ENCODE assay signal across 19 mouse cellular contexts in the genomic region with DNA sequence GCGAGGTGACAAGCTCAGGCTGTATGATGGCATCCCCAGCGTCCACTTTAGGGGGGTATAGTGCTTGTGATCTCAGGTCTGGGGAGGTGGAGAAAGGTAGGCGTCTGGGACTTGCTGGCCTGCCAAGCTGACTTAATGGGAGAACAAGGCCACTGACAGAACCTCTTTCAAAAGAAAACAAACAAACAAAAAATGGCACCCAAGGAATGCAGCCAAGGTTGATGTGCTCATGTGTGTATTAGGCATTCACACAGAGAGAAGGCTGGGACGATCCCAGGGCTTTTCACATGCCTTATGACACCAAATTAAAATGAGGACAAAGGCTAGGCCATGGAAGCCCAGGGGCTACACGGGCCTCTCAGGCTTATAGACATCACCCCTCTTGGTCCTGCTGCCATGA.
"Had no signal": no experiment of that assay in that cellular context is flagged by ENCODE, and none has a peak within 500 bp of the region (broad histone marks: within the 10 kb centered on the region; RNA-seq: fewer than 3 reads in every experiment).

No protein-coding gene starts in this region.

- H3K4me3 ChIP-seq: heart, adult 2 months; heart, embryonic 13.5 days; heart, embryonic 15.5 days; hindbrain, embryonic 12.5 days; hindbrain, embryonic 15.5 days; kidney, embryonic 15.5 days; limb, embryonic 13.5 days; limb, embryonic 15.5 days had no signal

- H3K4me2 ChIP-seq: heart, embryonic 11.5 days; heart, embryonic 13.5 days; heart, embryonic 15.5 days; hindbrain, embryonic 12.5 days; hindbrain, embryonic 15.5 days; kidney, embryonic 15.5 days; limb, embryonic 13.5 days; limb, embryonic 15.5 days; liver, embryonic 11.5 days had no signal

- H3K36me3 ChIP-seq: heart, embryonic 13.5 days; heart, embryonic 15.5 days; hindbrain, embryonic 12.5 days; hindbrain, embryonic 15.5 days; kidney, embryonic 15.5 days; limb, embryonic 13.5 days; limb, embryonic 15.5 days had no signal

- H3K9ac ChIP-seq: heart, embryonic 13.5 days; heart, embryonic 15.5 days; hindbrain, embryonic 12.5 days; hindbrain, embryonic 15.5 days; kidney, embryonic 15.5 days; limb, embryonic 13.5 days; limb, embryonic 15.5 days had no signal

- H3K27ac ChIP-seq: heart, adult 2 months; heart, embryonic 13.5 days; heart, embryonic 15.5 days; hindbrain, embryonic 15.5 days; hindbrain, postnatal 0 days; kidney, embryonic 15.5 days; kidney, postnatal 0 days; limb, embryonic 13.5 days; limb, embryonic 15.5 days had no signal

- DNase-seq: gastrocnemius, postnatal 36 days; heart, adult 11 months; heart, postnatal 14 days; heart, postnatal 36 days; layer of hippocampus, adult 9-11 months; layer of hippocampus, postnatal 36 days had no signal

- ATAC-seq: intestine, embryonic 16.5 days had no signal

- H3K27me3 ChIP-seq: heart, embryonic 13.5 days; heart, embryonic 15.5 days; hindbrain, embryonic 12.5 days; hindbrain, embryonic 15.5 days; kidney, embryonic 15.5 days; limb, embryonic 13.5 days; limb, embryonic 15.5 days had no signal

- H3K9me3 ChIP-seq: heart, embryonic 13.5 days; heart, embryonic 15.5 days; hindbrain, embryonic 12.5 days; hindbrain, embryonic 15.5 days; kidney, embryonic 15.5 days; limb, embryonic 13.5 days; limb, embryonic 15.5 days had no signal
